Mouse (Mus musculus) intestine, embryonic 16.5 days (tissue): ENCODE results near the gene Tmem167. TPM values are rescaled to one million over a fixed set of nuclear protein-coding genes. Genes with fewer than 3 reads are reported as not detected.

ENCODE experiments used
- ATAC-seq: fragments of 200-750 bp; cut with Nextera tagmentation; 2 replicates; pipeline ENCODE4 v1.8.0; 2017; ENCODE audit warnings: moderate TSS enrichment, moderate library complexity
- H3K27ac ChIP-seq: fragments of 300-500 bp; sonication (generic); 2 replicates; pipeline ENCODE4 v1.5.1; 2014; ENCODE audit warnings: mild to moderate bottlenecking, low read length
- H3K27me3 ChIP-seq: fragments of 300-500 bp; sonication (generic); replicated peaks from 2 replicates; pipeline ENCODE4 v1.6.1; 2014; ENCODE audit warnings: low read length, control low read depth, mixed read lengths; ENCODE audit not compliant: control insufficient read depth, insufficient read depth
- H3K36me3 ChIP-seq: fragments of 300-500 bp; sonication (generic); 2 replicates; pipeline ENCODE4 v1.6.1; 2014; ENCODE audit warnings: low read length, control low read depth; ENCODE audit not compliant: control insufficient read depth, insufficient read depth
- H3K4me1 ChIP-seq: fragments of 300-500 bp; sonication (generic); 2 replicates; pipeline ENCODE4 v1.6.1; 2014; ENCODE audit warnings: low read length, control low read depth, mixed read lengths; ENCODE audit not compliant: control insufficient read depth, insufficient read depth
- H3K4me2 ChIP-seq: fragments of 300-500 bp; sonication (generic); 2 replicates; pipeline ENCODE4 v1.6.1; 2014; ENCODE audit warnings: low read depth, low read length, control low read depth
- H3K4me3 ChIP-seq: fragments of 300-500 bp; sonication (generic); 2 replicates; pipeline ENCODE4 v1.5.1; 2014; ENCODE audit warnings: mild to moderate bottlenecking, low read length
- H3K9ac ChIP-seq: fragments of 300-500 bp; sonication (generic); 2 replicates; pipeline ENCODE4 v1.6.1; 2014; ENCODE audit warnings: low read depth, low read length
- H3K9me3 ChIP-seq: fragments of 300-500 bp; sonication (generic); 2 replicates; pipeline ENCODE4 v1.6.1; 2016; ENCODE audit warnings: low read length, control low read depth; ENCODE audit not compliant: control insufficient read depth
- WGBS: fragments of 180-500 bp; shearing (Covaris S2); extraction: QIAGEN DNeasy Blood & Tissue Kit; methylation state at CpG from one replicate; pipeline ENCODE4 v1.1.7; 2014; 5-methylcytosine and 5-hydroxymethylcytosine counted together
- polyA plus RNA-seq: library from polyadenylated mRNA; unstranded; fragments of >200 nt; fragmentation: Nextera tagmentation; extraction: Ambion mirVana; gene quantifications from 2 replicates; pipeline ENCODE4 v1.2.1, GENCODE M21; 2015

Tmem167 gene
- polyA plus RNA-seq, 1 experiment from 2014 or later: 47.9 TPM

DNA sequence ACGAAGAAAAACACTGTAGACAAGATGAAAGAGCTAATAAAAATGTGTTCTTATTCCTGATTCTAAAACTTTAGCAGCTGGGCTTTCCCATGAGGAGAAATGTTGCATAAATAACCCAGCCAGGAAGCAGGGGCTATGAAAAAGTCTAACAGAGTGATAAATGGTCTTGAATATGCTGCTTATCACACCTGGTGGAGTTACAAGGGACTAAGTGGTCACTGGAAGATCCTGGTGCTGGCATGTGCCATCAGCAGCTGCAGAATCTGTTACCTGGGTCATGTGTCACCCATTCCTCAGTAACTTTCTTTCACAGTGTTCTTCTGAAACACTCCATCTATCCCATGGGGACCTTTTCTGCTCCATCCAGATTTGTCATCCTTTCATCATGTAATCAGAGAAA is 22.8 kb downstream of the Tmem167 start:
- ATAC-seq: no peak
- H3K27ac ChIP-seq: no peak overlapping the region

DNA sequence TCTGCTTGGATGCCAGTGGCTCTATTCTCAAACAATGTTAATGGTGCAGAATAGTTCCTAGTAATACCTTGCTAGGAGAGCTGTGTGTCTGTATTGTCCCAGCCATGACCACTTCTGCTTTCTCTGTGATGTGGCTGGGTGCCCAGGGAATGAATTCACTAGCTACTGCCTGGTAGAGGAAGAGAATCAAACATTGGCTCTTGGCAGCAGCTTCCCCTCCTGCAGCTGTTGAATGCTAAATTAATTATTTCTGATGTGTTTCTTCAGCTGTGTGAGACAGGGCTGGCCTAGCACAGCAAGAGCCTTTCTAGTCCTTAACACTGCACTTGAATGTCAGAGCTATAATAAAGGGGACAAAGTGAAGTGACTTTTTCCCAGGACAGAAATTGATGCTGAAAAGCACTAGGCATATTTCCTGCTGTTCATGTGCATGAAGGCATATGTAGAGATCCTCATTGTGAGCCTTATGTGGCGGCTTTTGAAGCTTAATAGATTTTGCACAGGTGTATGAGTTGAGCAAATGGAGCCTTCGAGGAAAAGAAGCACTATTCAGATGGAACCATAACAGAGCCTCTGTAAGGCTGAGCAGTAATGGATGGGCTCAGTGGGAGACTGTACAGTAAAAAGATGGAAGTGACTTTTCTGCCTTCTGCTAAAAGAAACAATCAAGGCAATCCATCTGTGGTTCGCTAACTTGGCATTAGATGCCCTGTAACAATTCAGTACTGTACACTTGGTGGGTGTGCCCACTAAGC is 47.4 kb downstream of the Tmem167 start:
- H3K9ac ChIP-seq: no peak overlapping the region
- 82% methylated on average over 3 of the region's 3 CpGs for WGBS
- no peak for ATAC-seq

More for the DNA sequence above, 22.8 kb downstream of the Tmem167 start:
- Histone ChIP-seq H3K36me3 (no peaks in the 10 kb centered on the region), H3K9ac (no peak overlapping the region), H3K9me3 (no peaks in the 10 kb centered on the region), H3K4me1 (no peaks in the 10 kb centered on the region), H3K27me3 (no peaks in the 10 kb centered on the region), H3K4me2 (no peak overlapping the region), H3K4me3 (no peak overlapping the region)
- 52% methylated on average over 1 of the region's 1 CpGs for WGBS

DNA sequence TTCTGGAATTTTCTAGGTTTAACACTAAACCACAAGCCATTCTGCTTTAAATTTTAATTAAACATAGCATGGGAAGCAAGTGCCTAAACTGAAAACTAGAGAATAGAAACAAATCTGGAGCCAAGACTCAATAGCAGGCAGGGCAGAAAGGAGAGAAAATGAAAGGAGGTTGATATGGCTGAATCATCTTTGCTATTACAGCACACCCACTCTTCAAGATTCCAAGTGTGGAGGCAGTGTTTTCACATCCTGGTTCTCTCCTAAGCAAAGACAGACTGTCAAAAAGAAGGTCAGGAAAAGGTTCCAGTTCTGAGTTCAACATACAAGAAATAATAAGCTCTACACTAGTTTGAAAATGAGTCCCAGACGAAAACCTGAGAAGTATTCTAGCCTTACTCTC is 52.8 kb downstream of the Tmem167 start:
- 83% methylated on average over 1 of the region's 1 CpGs for WGBS
- no peak for ATAC-seq
- no peaks in the 10 kb centered on the region for H3K9me3 ChIP-seq
- no peak overlapping the region for H3K27ac ChIP-seq
- no peak overlapping the region for H3K9ac ChIP-seq
- H3K4me3 ChIP-seq: no peak overlapping the region
- no peaks in the 10 kb centered on the region for H3K4me1 ChIP-seq
- no peaks in the 10 kb centered on the region for H3K36me3 ChIP-seq
- no peaks in the 10 kb centered on the region for H3K27me3 ChIP-seq
- H3K4me2 ChIP-seq: no peak overlapping the region

More for the DNA sequence above, 47.4 kb downstream of the Tmem167 start:
- H3K36me3 ChIP-seq: no peaks in the 10 kb centered on the region
- H3K4me1 ChIP-seq: no peaks in the 10 kb centered on the region
- H3K4me3 ChIP-seq: no peak overlapping the region
- H3K27ac ChIP-seq: no peak overlapping the region
- no peak overlapping the region for H3K4me2 ChIP-seq
- H3K9me3 ChIP-seq: no peaks in the 10 kb centered on the region
- no peaks in the 10 kb centered on the region for H3K27me3 ChIP-seq

DNA sequence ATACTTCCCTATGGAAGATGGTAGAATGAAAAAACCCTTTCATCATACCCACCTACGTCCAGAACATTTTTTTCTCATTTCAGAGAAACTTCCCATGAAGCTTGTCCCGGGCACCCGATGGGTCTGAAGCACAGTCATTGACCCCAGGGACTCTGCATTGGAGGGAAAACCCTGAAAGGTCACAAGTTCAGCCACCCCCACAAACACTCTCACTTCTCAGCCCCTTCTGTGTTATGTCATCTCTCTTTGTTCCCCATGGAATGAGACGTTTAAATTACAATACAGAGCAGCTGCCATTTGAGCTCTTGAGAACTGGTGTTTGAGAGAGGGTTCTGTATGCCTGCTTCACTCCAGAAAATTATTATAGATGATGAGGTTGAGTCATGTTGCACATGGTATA is 54.3 kb downstream of the Tmem167 start:
- no peak overlapping the region for H3K27ac ChIP-seq
- no peak for ATAC-seq
- H3K27me3 ChIP-seq: no peaks in the 10 kb centered on the region
- no peaks in the 10 kb centered on the region for H3K36me3 ChIP-seq
- no peaks in the 10 kb centered on the region for H3K4me1 ChIP-seq
- no peak overlapping the region for H3K4me2 ChIP-seq
- H3K9ac ChIP-seq: no peak overlapping the region
- H3K9me3 ChIP-seq: no peaks in the 10 kb centered on the region
- H3K4me3 ChIP-seq: no peak overlapping the region
- 37% methylated on average over 4 of the region's 4 CpGs for WGBS

DNA sequence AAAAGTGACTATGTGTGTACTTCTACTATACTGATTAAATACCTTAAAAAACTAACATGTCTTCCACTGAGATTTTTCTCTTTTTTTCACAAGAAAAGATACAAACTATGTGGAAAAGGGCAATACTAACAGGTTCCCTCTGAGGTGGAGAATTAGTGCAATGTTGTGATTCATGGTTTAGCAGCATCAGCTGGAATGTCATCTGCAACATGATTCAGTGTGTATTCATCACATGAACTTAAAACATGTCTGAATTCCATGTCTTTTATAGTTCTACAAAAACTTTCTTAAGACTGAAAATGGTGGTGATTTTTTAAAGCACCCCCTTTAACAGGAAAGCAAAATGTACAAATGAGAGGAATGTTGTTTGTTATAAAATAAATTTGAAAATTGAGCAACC is 63.0 kb downstream of the Tmem167 start:
- Histone ChIP-seq H3K36me3 (no peaks in the 10 kb centered on the region), H3K4me3 (no peak overlapping the region), H3K9me3 (no peaks in the 10 kb centered on the region), H3K4me1 (no peaks in the 10 kb centered on the region), H3K4me2 (no peak overlapping the region), H3K27ac (no peak overlapping the region), H3K9ac (no peak overlapping the region), H3K27me3 (no peaks in the 10 kb centered on the region)
- ATAC-seq: no peak

DNA sequence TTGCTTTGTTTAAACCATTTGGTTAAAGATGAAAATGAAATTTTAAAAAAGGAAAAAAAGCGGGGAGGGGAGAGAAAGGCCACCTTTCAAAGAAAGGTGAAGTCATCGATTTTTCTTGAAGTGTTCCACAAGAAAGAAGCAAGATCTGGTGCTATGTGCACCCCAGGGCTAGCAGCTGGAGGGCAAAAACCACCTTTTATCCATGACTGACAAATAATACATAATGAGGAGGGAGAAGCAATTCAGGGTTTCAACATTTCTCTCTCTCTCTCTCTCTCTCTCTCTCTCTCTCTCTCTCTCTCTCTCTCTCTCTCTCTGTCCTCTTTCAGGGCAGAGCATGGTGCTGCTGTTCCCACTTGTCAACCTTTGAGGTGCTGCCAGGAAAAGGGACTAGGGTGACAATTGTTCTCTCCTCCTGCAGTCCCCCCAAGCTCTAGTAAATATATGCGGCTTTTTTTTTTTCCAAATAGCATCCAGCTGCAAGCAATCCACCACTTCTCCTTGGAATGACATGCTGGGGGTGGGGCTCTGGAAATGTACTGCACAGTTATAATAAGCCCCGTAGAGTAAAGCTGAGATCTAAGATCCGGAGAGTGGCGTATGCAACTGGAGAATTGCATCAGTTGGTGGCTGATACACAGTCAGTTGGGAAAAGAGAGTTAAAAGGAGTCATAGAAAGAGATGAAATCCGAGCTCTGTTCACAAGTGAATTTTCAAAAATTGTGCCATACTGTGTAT is 63.8 kb downstream of the Tmem167 start:
- no peak overlapping the region for H3K9ac ChIP-seq
- H3K4me3 ChIP-seq: no peak overlapping the region
- no peak overlapping the region for H3K27ac ChIP-seq
- no peak for ATAC-seq
- H3K9me3 ChIP-seq: no peaks in the 10 kb centered on the region
- H3K4me2 ChIP-seq: no peak overlapping the region
- no peaks in the 10 kb centered on the region for H3K36me3 ChIP-seq
- H3K27me3 ChIP-seq: no peaks in the 10 kb centered on the region
- WGBS: 52% methylated on average over 7 of the region's 7 CpGs
- H3K4me1 ChIP-seq: no peaks in the 10 kb centered on the region

DNA sequence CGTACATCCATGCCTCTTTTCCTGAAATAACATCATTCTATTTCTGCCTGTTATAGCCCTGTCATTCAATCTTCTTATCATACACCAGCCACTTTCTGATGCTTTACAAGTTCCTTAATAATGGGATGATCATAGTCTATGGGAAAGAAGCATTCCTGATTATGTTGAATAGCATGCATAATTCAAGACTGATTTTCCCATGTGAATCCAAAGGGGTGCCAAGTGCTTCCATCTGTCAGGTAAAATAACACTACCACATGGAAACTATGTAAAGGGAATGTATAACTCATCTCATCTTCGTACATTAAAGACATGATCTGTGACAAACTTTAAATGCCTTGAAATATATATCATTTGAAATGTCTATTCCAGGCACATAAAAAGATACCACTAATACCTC is 75.2 kb downstream of the Tmem167 start:
- no peak for ATAC-seq
- Histone ChIP-seq H3K4me2 (no peak overlapping the region), H3K4me3 (no peak overlapping the region), H3K27me3 (no peaks in the 10 kb centered on the region), H3K36me3 (no peaks in the 10 kb centered on the region), H3K4me1 (no peaks in the 10 kb centered on the region), H3K9ac (no peak overlapping the region), H3K27ac (no peak overlapping the region), H3K9me3 (no peaks in the 10 kb centered on the region)
- 90% methylated on average over 2 of the region's 2 CpGs for WGBS

DNA sequence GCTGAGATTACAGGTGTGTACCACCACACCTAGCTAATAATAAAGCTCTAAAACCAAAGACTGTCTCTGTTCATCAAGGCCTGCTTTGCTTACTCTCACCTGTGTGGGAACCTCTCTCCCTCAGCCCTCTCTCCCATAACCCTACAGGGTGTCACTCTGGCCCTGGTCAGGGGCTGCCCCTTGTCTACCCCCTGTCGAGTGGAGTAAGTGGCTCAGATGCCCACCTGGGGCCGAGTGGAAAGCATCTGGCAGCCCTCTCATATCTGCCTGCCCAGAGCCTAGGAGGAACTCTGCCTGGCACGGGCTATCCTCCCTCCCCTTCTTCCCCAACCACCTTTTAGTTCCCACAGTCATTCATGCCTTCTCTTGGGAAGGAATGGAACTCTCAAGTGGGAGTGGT is 78.1 kb downstream of the Tmem167 start:
- H3K4me1 ChIP-seq: no peaks in the 10 kb centered on the region
- no peaks in the 10 kb centered on the region for H3K27me3 ChIP-seq
- H3K9me3 ChIP-seq: no peaks in the 10 kb centered on the region
- H3K4me3 ChIP-seq: no peak overlapping the region
- H3K9ac ChIP-seq: no peak overlapping the region
- H3K4me2 ChIP-seq: no peak overlapping the region
- H3K36me3 ChIP-seq: no peaks in the 10 kb centered on the region
- WGBS: 49% methylated on average over 3 of the region's 3 CpGs
- H3K27ac ChIP-seq: no peak overlapping the region
- ATAC-seq: no peak

DNA sequence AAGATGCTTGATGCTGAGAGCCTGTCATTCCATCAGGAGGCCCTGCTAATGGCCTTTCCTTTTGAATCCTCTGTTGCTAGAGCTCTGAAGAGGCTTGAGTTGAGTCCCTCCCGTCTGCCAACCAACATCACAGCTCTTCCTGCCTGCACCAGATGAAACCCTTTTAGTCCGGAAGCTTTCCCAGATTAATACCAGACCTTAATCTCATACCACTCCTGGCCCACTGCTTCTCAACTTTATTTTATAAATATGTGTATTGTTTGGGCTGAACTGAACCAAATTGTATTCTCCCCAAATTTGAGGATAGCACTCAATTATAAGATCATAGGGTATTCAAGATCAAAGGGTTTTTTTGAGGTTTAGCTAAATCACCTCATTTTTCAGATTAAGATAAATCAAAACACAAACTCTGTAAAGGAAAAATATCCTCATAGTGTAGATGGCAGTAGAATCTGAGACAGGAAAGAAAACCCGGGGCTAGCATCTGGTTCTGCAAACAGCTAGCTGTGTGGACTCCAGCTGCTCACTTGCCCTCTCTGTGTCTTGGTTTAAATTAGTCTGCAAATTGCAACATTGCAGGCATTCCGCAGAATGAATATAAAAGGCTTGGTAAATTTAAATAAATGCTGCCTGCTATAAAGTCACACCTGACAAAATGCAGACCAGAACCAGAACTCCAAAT is 81.3 kb downstream of the Tmem167 start:
- Histone ChIP-seq H3K4me3 (no peak overlapping the region), H3K36me3 (no peaks in the 10 kb centered on the region), H3K27me3 (no peaks in the 10 kb centered on the region), H3K9me3 (no peaks in the 10 kb centered on the region), H3K4me1 (no peaks in the 10 kb centered on the region), H3K9ac (no peak overlapping the region), H3K27ac (no peak overlapping the region), H3K4me2 (no peak overlapping the region)
- ATAC-seq: no peak
- 48% methylated on average over 4 of the region's 4 CpGs for WGBS
